Mouse (Mus musculus): ENCODE data around the gene Clec2l.

DNA sequence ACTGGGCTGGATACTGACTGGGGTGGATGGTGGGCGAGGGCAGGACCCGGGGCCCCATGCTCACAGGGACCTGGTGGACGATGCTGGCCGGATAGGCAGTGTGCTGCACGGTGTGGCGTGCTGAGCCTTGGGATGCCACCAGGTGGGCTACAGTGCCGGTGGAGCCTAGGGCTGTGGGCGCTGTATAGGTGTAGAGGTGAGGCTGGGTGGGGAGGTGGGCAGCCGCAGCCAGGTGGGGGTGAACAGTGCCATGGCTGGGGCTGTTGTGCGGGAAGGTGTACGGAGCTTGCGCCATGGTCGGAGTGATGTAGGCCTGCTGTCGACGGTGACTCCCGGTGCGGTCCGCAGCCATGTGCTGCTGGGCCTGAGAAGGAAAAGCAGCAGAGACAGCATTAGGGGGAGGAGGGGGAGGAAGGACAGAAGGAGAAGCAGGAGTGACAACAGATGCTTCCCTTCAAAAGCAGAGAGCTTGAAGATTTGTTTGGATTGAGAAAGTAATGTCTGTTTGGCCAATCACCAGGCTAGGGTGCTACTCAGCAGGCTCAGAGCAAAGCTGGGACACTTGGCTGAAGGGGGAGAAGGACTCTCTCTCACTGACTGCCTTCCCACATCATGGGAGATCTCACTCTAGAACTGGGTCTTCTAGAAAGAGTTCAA, 35.5 kb downstream of the Clec2l start:
- TF ChIP-seq ZKSCAN1 (IDR thresholded peaks at IDR 0.05; ENCODE audit: low read depth, low read length) = no peak
- no peak for TF ChIP-seq TBP (IDR thresholded peaks at IDR 0.05; ENCODE audit: low read depth, low read length)
- no peak for TF ChIP-seq ELF1 (IDR thresholded peaks at IDR 0.05; ENCODE audit: low read depth, low read length)
- TF ChIP-seq CTCF (IDR thresholded peaks at IDR 0.05 in 2 of 3, conservative IDR thresholded peaks at IDR 0.05 in 1 of 3; ENCODE audit: control insufficient read depth in 1 of 3, insufficient read depth in 1 of 3, low read depth in 2 of 3, low read length in 3 of 3, poor library complexity in 1 of 3, severe bottlenecking in 1 of 3) = no peak
- TF ChIP-seq SMC3 (IDR thresholded peaks at IDR 0.05; ENCODE audit: low read depth, low read length) = no peak
- no peak for TF ChIP-seq HCFC1 (IDR thresholded peaks at IDR 0.05; ENCODE audit: low read depth, low read length)
- no peak for TF ChIP-seq POLR2A (IDR thresholded peaks at IDR 0.05; ENCODE audit: control insufficient read depth in 1 of 2, insufficient read depth in 1 of 2, low read depth in 1 of 2, low read length in 2 of 2, poor library complexity in 1 of 2)
- no peak for TF ChIP-seq UBTF (IDR thresholded peaks at IDR 0.05; ENCODE audit: borderline replicate concordance, insufficient read depth, low read depth, low read length)
- no peak for TF ChIP-seq EP300 (IDR thresholded peaks at IDR 0.05; ENCODE audit: low read depth in 1 of 2, low read length in 2 of 2)
- TF ChIP-seq ZNF384 (IDR thresholded peaks at IDR 0.05; ENCODE audit: low read depth, low read length) = no peak
- no peak for TF ChIP-seq USF1 (IDR thresholded peaks at IDR 0.05; ENCODE audit: low read depth, low read length)

All from MEL (cell line).